Mouse (Mus musculus) megakaryocyte, embryonic 14.5 days (primary cell): ENCODE data around the gene Unc13d. TPM values are rescaled to one million over a fixed set of nuclear protein-coding genes. Genes with fewer than 3 reads are reported as not detected.

Experiments used
- H3K27me3 ChIP-seq: replicated peaks from 2 replicates; pipeline ENCODE3; 2012; ENCODE audit warnings: inconsistent platforms
- H3K36me3 ChIP-seq: replicated peaks from 2 replicates; pipeline ENCODE3; 2012; ENCODE audit warnings: low read length, inconsistent platforms, mixed read lengths
- H3K4me1 ChIP-seq: 2 replicates; pipeline ENCODE4 v1.6.1; 2012; ENCODE audit warnings: inconsistent platforms
- H3K4me3 ChIP-seq: replicated peaks from 2 replicates; pipeline ENCODE3; 2012; ENCODE audit warnings: moderate library complexity, mild to moderate bottlenecking, inconsistent platforms
- H3K9me3 ChIP-seq: 2 replicates; pipeline ENCODE4 v1.6.1; 2012; ENCODE audit warnings: inconsistent platforms
- FLI1 ChIP-seq: IDR thresholded peaks from 2 replicates; pipeline ENCODE4 v1.6.1; 2012; ENCODE audit warnings: low read length, inconsistent platforms, mixed read lengths
- GATA1 ChIP-seq: IDR thresholded peaks from 3 replicates; pipeline ENCODE4 v1.6.1; 2012; ENCODE audit warnings: mixed read lengths, low read length, inconsistent platforms, borderline replicate concordance
- polyA plus RNA-seq: library from polyadenylated mRNA; stranded (reverse); fragments of >175 nt; gene quantifications from 2 replicates; pipeline ENCODE4 v1.2.3, GENCODE M21; 2012; ENCODE audit warnings: low replicate concordance; ENCODE audit not compliant: insufficient read depth

The Unc13d gene
- polyA plus RNA-seq, 1 experiment, result 221 TPM

DNA sequence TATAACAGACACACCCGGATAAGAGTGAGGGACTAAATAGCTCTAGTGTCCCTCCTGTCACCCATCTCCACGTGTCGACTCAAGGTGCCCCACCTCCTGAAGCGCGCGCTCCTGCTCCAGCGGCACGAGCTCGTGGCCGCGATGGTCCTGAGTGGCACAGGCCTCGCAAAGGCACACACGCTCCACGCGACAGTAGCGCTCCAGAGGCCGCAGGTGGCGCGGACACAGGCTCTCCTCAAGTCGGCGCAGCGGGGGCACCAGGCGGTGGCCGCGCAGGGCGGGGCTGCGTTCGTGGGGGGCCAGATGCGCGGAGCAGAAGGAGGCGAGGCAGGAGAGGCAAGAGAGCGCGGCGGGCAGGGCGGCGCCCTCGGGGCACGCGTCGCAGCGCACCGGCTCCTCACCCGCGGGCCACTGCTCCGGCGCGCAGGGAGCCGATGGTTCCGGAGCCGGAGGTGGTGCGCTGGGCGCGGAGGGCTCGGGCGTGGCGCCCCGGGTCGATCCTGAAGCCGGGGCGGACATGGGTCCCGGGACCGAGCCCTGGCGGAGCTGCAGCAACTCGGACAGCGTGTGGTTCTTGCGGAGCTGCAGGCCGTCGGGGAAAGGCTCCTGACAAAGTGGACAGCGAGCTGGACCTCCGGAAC is 31.8 kb upstream of the Unc13d start:
- no peak for TF ChIP-seq GATA1
- no peak for TF ChIP-seq FLI1
- Histone ChIP-seq H3K4me3 (peak overlapping the region; percentile 95), H3K27me3 (peaks cover 21% of the 10 kb centered on the region), H3K9me3 (no peaks in the 10 kb centered on the region), H3K36me3 (peaks cover 48% of the 10 kb centered on the region), H3K4me1 (peaks cover 89% of the 10 kb centered on the region)

DNA sequence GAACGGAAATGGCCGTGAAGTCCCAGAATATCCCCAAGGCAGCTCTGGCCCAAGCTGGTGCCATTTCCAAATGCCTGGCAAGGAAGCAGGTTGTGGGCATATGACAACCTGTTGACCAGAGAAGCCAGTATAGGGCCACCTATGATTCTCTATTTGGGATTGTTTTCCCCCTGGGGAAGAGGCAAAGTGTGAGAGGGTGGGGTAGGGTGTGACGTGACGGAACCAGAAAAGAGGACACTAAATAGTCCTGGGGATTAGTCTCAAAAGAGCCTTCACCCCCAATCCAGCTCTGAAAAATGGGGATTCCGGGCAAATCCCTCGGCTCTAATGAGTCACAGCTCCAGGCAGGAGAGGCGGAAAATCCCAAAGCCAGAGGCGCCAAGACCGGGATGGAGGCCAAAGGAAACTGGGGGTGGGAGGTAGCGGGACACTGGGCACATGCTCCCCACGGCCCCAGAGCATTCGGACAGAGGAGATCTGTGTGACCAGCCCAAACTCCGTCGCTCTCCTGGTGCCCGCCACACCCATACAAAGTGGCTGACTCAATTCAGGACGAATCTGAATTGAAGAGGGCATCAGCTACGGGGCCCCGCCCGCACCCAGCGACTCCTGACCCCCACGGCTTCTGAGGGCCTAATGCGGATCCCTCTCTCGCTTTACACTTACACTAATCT is 30.8 kb upstream of the Unc13d start:
- Histone ChIP-seq H3K27me3 (peaks cover 21% of the 10 kb centered on the region), H3K9me3 (no peaks in the 10 kb centered on the region), H3K36me3 (peaks cover 42% of the 10 kb centered on the region), H3K4me3 (peak overlapping the region; percentile 95), H3K4me1 (peaks cover 93% of the 10 kb centered on the region)
- no peak for TF ChIP-seq FLI1
- TF ChIP-seq GATA1, result no peak

DNA sequence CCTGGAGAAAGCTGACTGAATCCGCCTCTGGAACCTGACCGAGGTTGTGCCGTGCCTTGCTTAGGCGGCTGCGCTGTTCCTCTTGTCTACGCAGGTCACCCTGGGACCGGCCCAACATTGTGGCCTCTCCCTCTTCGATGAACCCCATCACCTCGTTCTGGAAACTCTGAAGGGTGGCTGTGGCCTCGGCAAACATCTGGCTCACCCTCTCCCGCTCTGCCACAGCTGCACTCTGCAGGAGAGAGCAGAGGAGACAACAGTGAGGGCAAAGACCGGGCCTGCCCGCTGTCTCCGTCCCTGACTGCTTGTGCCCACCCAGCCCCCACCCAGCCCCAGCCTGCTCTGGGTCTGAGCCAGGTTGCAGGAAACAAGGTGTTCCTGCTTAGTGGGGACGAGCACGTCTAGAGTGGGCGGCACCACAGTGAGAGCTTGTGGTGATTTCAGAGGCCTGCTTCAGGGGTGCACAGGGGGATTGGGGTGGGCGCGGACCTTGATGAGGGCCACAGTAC is 30.1 kb upstream of the Unc13d start:
- no peak for TF ChIP-seq FLI1
- no peak for TF ChIP-seq GATA1

DNA sequence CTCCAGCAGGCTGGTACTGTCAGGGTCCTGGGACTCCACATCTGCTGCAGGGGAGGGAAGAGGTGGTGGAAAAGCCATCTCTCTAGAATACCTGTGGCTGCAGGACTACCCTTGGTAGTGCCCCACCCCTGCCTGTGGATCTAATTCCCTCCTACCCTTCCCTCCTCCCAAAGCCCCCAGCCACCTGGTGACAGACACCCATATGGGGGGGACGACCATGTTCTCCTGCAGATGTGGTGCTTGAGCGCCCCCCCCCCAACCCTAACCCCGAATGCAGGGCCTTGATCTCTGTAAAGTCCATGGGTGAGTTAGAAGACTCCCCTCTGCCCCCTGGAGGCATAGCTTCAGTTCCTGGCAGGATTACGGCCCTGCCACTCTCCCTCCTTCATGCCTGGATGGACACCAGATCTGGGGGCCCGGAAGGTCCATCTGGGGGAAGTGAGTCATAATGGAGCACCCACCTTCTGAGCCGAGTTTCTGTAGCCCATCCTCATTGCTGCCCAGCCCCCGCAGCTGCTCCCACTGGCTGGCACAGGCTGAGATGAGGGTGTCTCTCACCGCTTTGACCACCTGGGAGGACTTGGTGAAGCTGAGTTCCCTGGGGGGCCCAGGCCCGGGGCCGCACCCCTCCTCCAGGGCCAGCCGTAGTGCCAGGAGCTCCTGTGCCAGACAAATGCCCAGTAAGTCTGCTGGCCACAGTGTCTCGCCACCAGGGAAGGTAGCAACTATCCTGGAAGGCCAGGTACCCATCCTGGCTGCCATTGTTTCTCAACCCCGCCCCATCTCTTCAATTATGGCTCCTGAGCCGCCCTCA is 29.4 kb upstream of the Unc13d start:
- Histone ChIP-seq H3K27me3 (peaks cover 21% of the 10 kb centered on the region), H3K4me3 (peak overlapping the region; percentile 38), H3K36me3 (peaks cover 42% of the 10 kb centered on the region), H3K9me3 (no peaks in the 10 kb centered on the region), H3K4me1 (peaks cover 97% of the 10 kb centered on the region)
- TF ChIP-seq FLI1, result no peak

More for the DNA sequence above, 30.1 kb upstream of the Unc13d start:
- peaks cover 42% of the 10 kb centered on the region for H3K36me3 ChIP-seq
- H3K4me3 ChIP-seq, result peak overlapping the region; percentile 46
- H3K27me3 ChIP-seq, result peaks cover 21% of the 10 kb centered on the region
- H3K4me1 ChIP-seq, result peaks cover 96% of the 10 kb centered on the region
- H3K9me3 ChIP-seq, result no peaks in the 10 kb centered on the region

DNA sequence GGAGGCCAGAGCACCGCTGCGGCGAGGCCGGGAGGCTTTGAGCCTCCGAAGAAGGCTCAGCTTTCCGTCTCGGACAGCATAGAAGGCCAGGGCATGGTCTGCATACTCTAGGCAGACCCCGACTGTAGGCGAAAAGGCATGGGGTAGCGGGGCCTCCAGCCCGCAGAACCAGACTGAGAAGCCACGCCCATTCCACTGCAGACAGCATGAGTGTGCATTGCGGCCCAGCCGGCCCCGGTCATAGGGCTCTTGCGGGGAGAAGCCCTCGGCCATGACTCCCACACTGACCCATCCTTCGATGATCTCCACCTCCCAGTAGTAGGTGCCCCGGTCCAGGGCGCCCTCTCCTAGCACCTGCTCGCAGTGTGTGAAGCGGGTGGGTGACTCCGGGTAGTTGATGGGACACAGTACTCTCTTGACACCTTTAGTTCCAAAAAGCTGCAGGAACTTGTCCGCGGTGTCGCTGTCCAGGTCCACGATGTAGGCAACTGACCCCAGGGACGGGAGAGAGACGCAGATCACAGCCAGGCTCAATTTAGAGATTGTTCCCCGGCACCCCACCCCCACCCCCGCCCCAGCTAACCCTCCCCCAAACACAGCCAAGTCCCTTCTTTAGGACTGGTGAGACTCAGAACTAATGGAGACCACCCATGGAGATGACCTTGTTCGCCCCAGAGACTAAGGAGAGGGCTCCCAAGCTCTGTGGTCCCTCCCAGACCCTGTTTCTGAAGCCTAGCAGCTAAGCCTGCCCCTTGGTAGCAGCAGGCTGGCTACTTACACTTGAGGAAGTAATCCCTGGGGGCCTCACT is 28.6 kb upstream of the Unc13d start:
- Histone ChIP-seq H3K36me3 (peaks cover 33% of the 10 kb centered on the region), H3K27me3 (peaks cover 21% of the 10 kb centered on the region), H3K9me3 (no peaks in the 10 kb centered on the region), H3K4me3 (no peak overlapping the region), H3K4me1 (peaks cover 97% of the 10 kb centered on the region)
- TF ChIP-seq GATA1, result no peak

DNA sequence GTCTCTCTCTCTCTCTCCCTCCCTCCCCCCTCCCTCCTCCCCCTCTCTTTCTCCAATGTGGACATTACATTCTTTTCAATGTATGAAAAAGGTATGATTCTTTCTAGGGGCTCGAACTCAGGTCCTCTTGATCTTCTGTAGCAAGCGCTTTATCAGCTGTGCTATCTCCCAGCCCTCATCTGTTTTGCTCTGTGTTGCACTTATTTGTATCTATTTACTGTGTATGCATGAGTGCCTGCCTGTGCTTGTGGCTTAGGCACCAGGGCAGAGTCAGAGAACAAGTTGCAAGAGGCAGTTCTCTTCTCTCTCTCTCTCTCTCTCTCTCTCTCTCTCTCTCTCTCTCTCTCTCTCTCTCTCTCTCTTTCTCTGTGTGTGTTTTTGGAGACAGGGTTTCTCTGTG is 27.3 kb upstream of the Unc13d start:
- H3K9me3 ChIP-seq, result no peaks in the 10 kb centered on the region
- peaks cover 100% of the 10 kb centered on the region for H3K4me1 ChIP-seq
- H3K27me3 ChIP-seq, result peaks cover 14% of the 10 kb centered on the region
- H3K36me3 ChIP-seq, result peaks cover 34% of the 10 kb centered on the region
- no peak for TF ChIP-seq FLI1
- TF ChIP-seq GATA1, result no peak
- H3K4me3 ChIP-seq, result no peak overlapping the region

DNA sequence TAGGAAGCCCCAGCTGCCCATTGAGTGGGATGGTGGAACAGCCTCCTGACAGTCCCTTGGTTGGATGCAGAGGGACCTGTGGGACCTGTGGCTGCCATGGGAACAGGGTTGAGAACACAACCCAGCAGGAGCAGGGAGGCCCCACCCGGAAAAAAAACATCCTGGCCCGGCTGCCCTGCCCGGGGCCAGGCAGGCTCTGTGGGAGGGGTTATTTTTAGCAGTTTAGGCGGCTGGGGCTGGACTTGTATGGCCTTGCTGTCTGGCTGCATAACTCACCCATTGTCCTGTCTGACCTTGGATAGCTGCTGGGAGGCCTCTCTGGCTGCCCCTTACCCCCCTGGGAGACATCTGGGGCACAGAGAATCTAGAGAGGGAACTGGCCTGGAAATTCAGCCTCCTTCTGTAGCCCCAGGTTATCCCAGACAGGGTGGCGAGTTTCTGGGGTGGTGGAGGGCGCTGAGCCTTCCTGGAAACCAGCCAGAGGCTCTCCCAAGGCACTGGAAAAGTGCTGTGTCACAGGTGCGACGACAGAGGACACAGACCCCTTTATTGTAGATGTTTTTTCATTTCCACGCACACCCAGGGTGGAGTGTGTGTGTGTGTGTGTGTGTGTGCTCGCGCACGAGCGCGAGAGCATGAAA is 26.4 kb upstream of the Unc13d start:
- TF ChIP-seq FLI1, result no peak
- no peak for TF ChIP-seq GATA1
- Histone ChIP-seq H3K4me3 (peak overlapping the region; percentile 80), H3K9me3 (no peaks in the 10 kb centered on the region), H3K27me3 (peaks cover 5% of the 10 kb centered on the region), H3K4me1 (peaks cover 100% of the 10 kb centered on the region), H3K36me3 (peaks cover 38% of the 10 kb centered on the region)

DNA sequence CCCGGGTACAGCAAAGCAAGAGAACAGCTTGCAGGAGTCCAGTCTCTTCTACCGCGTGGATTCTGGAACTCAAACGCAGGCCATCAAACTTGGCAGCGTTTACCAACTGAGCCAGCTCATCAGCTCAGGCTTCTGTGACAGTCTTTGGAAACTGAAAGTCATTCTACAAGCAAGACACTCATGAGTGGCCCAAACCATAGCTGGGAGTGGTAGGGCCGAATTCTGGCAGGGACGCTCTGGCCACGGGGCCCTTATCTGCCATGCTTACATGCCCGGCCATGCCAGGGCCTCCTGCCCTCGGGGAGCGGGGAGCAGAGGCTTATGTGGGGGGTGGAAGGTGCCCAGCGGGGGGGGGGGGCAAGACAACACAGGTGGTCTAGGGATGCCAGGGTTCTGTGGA is 25.8 kb upstream of the Unc13d start:
- peak overlapping the region; percentile 74 for H3K4me3 ChIP-seq
- H3K4me1 ChIP-seq, result peaks cover 100% of the 10 kb centered on the region
- peaks cover 1% of the 10 kb centered on the region for H3K27me3 ChIP-seq
- no peaks in the 10 kb centered on the region for H3K9me3 ChIP-seq
- no peak for TF ChIP-seq GATA1
- no peak for TF ChIP-seq FLI1
- peaks cover 41% of the 10 kb centered on the region for H3K36me3 ChIP-seq

DNA sequence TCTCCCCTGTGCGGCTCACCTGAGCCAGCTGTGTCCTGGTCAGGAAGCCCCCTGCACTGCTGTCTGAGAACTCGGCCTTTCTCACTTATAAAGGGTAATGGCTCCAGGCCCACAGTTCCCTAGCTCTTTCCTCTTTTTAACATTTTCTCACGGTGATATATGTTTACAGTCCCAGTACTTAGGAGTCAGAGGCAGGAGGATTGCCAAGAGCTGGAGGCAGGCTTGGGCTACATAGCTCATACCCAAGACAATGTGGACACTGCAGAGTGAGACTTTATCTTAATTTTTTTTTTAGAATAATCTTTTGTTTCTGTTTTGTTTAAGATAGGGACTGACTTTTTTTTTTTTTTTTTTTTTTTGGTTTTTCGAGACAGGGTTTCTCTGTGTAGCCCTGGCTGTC is 24.7 kb upstream of the Unc13d start:
- no peak overlapping the region for H3K4me3 ChIP-seq
- peaks cover 98% of the 10 kb centered on the region for H3K4me1 ChIP-seq
- peaks cover 31% of the 10 kb centered on the region for H3K36me3 ChIP-seq
- no peaks in the 10 kb centered on the region for H3K27me3 ChIP-seq
- TF ChIP-seq FLI1 (no peak), GATA1 (no peak)
- no peaks in the 10 kb centered on the region for H3K9me3 ChIP-seq
